Mouse (Mus musculus) large intestine, adult 2 months (tissue): ENCODE data around the gene Ccl6. TPM values are rescaled to one million over a fixed set of nuclear protein-coding genes. Genes with fewer than 3 reads are reported as not detected.
A peak's percentile ranks its signal among the peaks of the same experiment; 100 is the strongest.
"Not testable (repeated sequence)": the region's sequence is repeated elsewhere in the genome, so short reads cannot be mapped to it uniquely, and the experiment has no call there.

Experiments used
- DNase-seq: peaks from one replicate; pipeline ENCODE4 v3.0.0-alpha.2; 2012; ENCODE audit warnings: low read depth, low spot score
- WGBS: fragments of 180-500 bp; shearing (Covaris S2); methylation state at CpG from one replicate; pipeline ENCODE4 v1.1.7; 2018; 5-methylcytosine and 5-hydroxymethylcytosine counted together
- polyA plus RNA-seq: library from polyadenylated mRNA; depleted of rRNA; stranded (reverse); fragments of >200 nt; gene quantifications from 2 replicates; pipeline ENCODE4 v1.2.3, GENCODE M21; 2012; rRNA removed

Ccl6 gene
- polyA plus RNA-seq, 1 experiment, result 165 TPM

DNA sequence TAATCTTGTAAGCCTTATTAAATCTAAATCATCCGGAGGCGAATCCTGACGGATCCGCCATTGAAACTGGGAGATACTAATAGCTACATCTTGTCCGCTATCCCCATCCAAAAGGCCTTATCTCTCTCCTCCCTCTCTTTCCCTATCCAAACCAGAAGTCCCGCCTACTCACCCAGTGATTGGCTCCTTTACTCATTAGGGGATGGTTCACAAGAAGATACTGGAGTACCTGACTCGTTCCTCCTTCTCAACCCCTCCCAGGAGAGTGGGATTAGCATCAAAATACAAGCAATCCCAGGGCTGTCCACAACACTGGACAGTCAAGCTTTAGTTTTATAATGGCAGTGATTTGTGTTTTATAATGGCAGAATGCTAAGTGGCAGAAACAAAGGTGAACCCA is 25.6 kb downstream of the Ccl6 start:
- DNase-seq, result no peak
- 79% methylated on average over 7 of the region's 7 CpGs for WGBS

DNA sequence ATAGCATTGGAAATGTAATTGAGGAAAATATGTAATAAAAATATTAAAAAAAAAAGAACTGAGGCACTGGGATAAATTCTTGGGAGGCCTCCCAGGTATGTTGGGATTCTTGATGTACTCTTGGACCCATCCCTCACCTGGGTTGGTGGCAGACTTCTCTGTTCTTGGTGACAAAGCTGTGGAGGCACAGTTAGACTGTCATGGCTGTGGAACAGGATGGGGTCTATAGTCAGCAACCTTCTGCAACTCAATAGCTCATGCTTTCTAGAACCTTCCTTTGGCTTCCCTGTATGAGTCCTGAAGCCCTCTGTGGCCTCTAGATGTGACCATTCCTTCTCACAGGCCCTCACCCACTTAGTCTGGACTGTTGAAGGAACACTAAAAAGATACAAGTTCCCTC is 26.3 kb downstream of the Ccl6 start:
- no peak for DNase-seq

DNA sequence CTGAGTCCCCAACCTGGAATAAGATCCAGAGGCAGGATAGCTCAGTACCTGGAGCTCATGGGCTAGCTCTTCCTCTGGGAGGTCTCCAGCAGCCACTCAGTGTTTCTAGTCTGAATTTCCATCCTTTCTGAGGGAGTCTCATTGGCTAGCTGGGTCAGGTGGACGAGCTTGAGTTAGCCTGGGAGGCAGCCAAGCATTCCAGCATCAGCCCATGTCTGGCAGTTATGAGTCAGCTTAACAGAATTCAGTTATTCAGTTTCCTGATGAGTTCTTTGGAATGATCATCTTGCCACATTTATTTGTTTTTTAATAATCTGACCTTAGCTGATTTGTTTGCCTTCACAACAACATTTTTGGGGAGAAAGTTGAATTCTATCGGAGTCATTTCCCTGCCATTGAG is 29.1 kb downstream of the Ccl6 start:
- no peak for DNase-seq

DNA sequence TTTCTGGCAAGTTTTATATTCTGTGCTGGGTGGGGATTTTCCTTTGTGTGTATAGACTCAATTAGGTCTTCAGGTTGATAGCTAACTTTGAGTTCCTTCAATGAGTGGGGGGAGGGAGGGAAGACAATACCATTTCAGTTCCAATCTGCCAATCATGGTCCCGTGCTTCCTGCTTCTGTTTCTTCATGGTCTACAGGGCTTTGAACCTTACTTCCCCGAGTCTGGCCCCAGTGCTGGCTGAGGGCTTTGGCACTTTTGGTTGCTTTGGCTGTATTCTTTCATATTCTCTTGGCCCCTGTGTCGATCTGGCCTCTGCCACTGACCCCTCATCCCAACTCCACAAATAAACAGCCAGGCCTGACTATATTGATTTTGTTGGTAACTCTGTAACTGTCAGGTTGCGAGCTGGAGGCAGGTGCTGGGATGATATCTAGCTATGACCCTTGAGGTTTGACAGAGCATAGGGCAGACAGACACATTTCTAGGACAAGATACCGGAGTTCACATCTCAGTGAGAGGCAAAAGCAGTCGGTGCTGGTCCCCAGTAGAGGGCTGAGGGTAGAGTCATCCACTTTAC is 30.5 kb downstream of the Ccl6 start:
- DNase-seq, result no peak
- WGBS, result 60% methylated on average over 6 of the region's 6 CpGs

More for the DNA sequence above, 29.1 kb downstream of the Ccl6 start:
- 40% methylated on average over 2 of the region's 2 CpGs for WGBS

DNA sequence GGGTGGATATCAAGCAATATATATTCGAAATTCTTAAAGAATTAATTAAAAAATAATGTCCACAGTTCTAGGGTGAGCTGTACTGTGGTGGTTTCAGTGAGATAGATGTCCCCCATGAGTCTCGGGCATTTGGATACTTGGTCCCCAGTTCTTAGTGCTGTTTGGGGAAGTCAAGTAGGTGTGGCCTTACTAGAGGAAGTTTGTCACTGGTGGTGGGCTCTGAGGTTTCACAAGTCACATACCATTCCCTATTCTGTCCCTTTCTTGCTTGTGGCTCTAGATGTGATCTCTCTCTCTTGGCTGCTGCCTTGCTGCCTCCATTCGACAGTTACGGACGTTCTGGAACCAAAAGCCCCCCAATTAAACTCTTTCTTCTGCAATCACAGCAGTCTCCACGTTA is 32.5 kb downstream of the Ccl6 start:
- 76% methylated on average over 6 of the region's 6 CpGs for WGBS
- DNase-seq, result no peak

DNA sequence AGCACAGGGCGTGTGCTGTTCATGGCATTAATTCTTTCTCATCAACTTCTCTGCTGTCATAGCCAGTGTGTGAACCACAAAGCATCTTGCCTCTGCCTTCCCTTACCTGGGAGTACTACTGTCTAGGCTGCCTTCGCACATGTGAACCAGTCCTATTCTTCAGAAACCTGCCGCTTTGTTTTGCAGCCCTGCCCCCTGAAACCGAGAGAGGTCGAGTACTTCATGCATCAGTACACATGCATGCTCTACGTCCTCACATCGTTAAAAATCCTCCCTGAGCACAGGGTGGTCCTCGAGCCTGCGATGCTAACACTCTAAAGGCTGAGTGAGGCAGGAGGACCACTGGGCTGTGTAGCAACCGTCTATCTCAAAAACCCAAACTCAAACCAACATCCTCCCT is 35.8 kb downstream of the Ccl6 start:
- no peak for DNase-seq
- 79% methylated on average over 10 of the region's 10 CpGs for WGBS

DNA sequence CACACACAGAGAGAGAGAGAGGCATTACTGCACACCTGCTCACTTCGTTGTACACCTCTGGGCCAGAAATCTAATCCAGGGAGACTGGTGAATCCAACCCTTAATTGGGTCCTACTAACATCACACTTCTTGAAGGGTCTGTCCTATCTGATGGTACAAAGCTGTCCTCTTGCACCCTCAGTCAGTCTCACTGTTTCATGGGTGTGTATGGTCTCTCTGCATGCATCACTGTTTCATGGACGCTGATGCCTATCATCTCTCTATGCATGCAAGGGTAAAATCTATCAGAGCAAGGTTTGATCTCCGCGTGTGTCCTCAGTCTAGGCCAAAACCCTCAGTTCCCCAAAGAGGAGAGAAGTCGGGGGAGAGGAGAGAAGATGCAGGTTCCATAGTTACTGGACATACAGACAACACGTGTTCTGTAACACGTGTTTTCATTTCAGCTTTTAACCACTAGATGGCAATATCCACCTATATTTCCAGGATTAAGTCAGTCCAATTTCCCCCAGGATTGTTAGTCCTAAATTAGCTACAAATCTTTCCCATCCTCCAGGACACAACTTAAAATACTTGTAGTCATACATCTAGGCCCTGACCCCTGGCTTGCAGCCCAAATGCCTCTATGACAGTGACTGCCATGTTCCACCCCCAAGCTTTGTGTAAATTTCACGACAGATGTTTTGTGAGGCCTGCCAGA is 36.7 kb downstream of the Ccl6 start:
- WGBS, result 23% methylated on average over 8 of the region's 8 CpGs
- peak; percentile 67 for DNase-seq

DNA sequence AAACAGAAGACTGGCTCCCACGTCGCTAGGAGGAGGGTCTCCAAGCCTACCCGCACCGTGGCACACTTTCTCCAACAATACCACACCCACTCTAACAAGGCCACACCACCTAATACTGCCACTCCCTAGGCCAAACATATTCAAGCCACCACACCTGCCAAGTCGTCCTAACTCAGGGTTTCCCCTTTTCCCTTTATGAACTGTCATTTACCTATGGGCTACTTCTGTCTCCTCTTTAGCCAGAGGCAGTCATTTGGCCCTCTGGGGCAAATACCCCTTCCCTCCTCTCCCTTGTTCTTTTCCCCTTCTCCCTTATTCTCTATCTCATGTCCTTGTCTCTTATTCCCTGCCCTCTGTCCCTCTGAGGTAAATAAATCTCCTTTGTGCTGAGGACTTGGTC is 41.2 kb downstream of the Ccl6 start:
- no peak for DNase-seq

DNA sequence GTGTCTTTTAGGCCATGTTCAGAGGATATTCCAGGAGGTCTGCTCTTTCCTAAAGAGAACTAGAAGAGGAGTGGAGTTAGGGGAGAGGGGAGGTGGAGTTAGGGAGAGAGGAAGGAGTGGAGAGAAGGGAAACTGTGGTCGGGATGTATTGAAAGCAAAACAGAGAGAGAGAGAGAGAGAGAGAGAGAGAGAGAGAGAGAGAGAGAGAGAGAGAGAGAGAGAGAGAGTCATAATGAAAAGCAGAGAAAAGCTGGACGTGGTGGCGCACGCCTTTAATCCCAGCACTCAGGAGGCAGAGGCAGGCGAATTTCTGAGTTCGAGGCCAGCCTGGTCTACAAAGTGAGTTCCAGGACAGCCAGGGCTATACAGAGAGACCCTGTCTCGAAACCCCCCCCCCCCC is 41.9 kb downstream of the Ccl6 start:
- 84% methylated on average over 7 of the region's 7 CpGs for WGBS
- DNase-seq, result not testable (repeated sequence)

More for the DNA sequence above, 41.2 kb downstream of the Ccl6 start:
- 37% methylated on average over 5 of the region's 5 CpGs for WGBS

DNA sequence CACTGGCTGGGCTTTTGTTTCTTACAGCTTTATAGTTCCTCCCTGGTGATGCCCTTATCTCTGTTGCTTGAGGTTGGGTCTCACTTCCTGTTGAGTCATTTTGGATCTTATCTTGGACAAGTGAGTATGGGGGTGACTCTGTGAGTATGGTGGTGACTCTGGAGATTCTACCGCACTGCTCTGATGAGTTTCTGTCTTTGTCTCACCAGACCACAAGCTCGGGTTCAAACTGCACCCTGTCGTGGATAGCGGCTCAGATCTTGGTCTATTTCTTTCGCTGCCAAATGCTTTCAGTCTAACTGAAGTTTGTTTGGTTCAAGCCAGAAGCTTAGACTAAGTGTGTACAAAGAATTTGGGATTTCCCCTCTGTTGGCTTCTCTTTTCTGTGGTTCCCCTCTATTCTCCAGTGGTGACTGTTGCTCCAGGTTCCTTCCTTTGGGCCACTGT is 42.7 kb downstream of the Ccl6 start:
- no peak for DNase-seq
- WGBS, result 72% methylated on average over 5 of the region's 5 CpGs

DNA sequence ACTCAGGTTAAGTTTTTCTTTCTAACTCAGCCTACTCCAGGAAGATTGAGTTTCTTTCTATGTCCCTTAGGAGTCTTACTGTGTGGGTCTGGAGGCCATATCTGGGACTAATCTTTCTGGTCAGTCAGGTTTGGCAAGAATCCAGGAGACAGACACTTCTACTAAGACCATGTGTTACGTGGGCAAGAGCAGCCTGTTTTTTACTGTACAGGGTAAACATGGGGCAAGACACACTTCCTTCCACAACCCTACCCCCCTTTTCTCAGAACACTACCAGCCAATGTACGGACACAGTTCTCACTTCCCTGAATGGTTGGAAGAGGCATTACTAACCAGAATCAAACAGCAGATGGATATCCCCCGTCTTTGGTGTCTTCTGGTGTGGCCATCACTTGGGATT is 48.7 kb downstream of the Ccl6 start:
- WGBS, result 55% methylated on average over 3 of the region's 3 CpGs
- no peak for DNase-seq

DNA sequence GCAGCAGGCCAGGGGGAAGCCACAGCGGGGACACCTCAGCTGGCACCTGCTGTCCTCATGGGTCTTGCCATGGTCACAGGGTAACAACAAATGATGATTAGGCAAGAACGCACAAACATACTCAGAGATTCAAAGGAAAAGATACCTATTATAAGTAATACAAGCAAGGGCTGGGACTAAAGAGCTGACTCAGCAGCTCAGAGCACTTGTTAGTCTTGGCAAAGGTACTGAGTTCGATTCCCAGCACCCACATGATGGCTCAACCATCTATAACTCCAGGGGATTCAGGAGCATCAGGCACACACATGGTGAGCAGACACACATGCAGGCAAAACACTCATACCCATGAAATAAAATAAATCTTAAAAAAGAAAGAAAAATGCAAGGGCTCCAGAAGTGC is 51.5 kb downstream of the Ccl6 start:
- 91% methylated on average over 3 of the region's 3 CpGs for WGBS

DNA sequence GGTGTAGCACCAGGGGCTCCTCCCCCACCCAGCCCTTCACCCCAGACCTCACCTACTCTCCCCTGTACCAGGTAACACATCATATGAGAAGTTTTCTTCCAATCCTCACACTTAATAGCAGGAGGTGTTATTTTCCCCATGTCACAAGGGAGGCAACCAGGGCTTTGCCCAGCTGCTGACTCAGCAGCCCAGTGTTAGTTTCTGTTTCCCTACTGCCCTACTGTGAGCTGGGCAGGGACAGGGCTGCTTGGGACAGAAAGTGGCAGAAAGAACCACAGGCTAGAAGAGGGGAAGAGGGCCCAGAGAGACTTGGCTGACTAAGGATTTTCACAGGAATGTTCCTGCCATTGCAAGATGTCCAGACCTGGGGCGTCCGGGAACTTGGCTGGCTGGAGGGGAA is 52.0 kb downstream of the Ccl6 start:
- 88% methylated on average over 2 of the region's 2 CpGs for WGBS
- DNase-seq, result no peak

More for the DNA sequence above, 51.5 kb downstream of the Ccl6 start:
- DNase-seq, result no peak

DNA sequence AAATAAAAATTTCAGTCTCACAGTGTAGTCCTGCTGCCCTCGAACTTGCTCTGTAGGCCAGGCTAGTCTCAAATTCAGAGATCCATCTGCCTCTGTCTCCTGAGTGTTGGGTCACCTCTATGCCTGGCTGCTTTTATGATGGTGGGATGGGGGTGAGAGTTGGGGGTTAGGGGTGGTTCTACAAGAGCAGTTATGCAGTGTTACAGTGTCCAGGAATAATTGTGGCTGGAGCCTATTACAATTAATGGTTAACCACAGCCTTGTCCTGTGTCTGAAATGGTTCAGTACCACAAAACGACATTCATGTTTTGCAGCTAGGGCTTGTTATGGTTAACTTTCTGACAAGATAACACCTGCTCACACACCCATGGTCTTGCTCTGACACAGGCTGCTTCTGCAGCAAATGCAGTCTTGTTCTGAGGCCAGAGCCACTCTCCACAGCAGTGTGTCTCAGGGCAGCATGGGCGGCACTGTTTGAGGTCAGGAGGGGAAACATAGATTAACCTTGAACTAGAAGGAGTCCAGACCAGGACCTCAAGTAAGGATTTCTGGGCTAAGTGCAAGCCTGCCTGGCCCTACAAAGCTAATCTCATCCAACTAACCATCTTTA is 54.1 kb downstream of the Ccl6 start:
- no peak for DNase-seq
- WGBS, result 60% methylated on average over 3 of the region's 3 CpGs

Other genes starting within 250 kb of the Ccl6 start
- gene Rasl10b, start 183.9 kb downstream of the Ccl6 start, polyA plus RNA-seq, result 0.84 and 1.1 TPM in 2 replicates
- 0.38 and 0.48 TPM in 2 replicates for gene Gas2l2, start 163.6 kb downstream of the Ccl6 start, polyA plus RNA-seq
- 1.6 and 1.7 TPM in 2 replicates for gene 1700020L24Rik, start 155.4 kb downstream of the Ccl6 start, polyA plus RNA-seq
- gene Mmp28, start 130.0 kb downstream of the Ccl6 start, polyA plus RNA-seq, result 2.1 and 5.6 TPM in 2 replicates
- gene Taf15, start 120.0 kb downstream of the Ccl6 start, polyA plus RNA-seq, result 10.5 and 13.9 TPM in 2 replicates
- 0.04 and 0.05 TPM in 2 replicates for gene Heatr9, start 70.9 kb downstream of the Ccl6 start, polyA plus RNA-seq
- gene Ccl5, start 62.6 kb downstream of the Ccl6 start, polyA plus RNA-seq, result 194 and 322 TPM in 2 replicates
- 9.1 and 16.9 TPM in 2 replicates for gene Ccl9, start 14.5 kb downstream of the Ccl6 start, polyA plus RNA-seq
- not detected in 2 replicates for gene Rpl9-ps1, start 52.5 kb upstream of the Ccl6 start, polyA plus RNA-seq
- gene Ccl3, start 56.3 kb upstream of the Ccl6 start, polyA plus RNA-seq, result 2.1 and 2.5 TPM in 2 replicates
- 2.7 and 4.5 TPM in 2 replicates for gene Ccl4, start 69.5 kb upstream of the Ccl6 start, polyA plus RNA-seq
- gene Wfdc17, start 110.9 kb upstream of the Ccl6 start, polyA plus RNA-seq, result 3.3 and 5.8 TPM in 2 replicates
- not detected in 2 replicates for gene Wfdc18, start 115.9 kb upstream of the Ccl6 start, polyA plus RNA-seq
- 0.86 and 2.0 TPM in 2 replicates for gene Wfdc21, start 153.9 kb upstream of the Ccl6 start, polyA plus RNA-seq
- gene Heatr6, start 160.6 kb upstream of the Ccl6 start, polyA plus RNA-seq, result 12.1 and 24.6 TPM in 2 replicates